Mouse (Mus musculus) left cerebral cortex, adult 9 months (tissue): Measurements from ENCODE around the gene Mogs.

Experiments used
- DNase-seq, 2 experiments: peaks; one replicate each; pipeline ENCODE4 v3.0.0; 2022; ENCODE audit warnings: low spot score in 2 of 2

Gene Mogs

DNA sequence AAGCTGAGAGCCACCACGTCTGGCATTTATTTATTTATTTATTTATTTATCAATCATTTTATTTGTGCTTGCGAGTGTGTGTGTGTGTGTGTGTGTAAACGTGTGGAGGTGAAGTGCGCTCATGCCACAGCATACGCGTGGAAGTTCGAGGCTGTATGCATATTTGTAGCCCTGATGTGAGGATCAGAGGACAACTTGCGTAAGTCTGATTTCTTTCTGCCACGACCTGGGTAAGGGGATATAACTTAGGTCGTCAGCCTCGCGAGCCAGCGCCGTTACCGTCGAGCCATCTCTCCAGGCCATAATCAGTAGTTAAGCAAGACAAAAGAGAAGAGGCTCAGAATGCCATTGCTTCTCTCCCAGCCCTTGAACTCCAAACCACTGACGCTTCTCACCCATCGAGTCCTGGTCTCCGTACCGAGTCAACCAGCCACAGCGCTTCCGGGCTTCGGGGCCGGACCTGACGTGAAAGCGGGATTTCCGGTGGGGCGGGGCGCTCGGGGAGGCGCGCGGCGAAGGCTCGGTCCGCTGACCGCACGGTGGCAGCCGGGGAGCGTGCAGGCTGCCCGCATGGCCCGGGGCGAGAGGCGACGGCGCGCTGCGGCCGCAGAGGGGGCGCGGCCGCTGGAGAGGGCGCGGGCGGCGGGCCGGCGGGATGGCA, at the start of gene Mogs:
TSS of gene Mogs (plus strand) at position 486 of the 661 bp plus-strand sequence.
- peak in 1 of 2 experiments; percentile 90 for DNase-seq

DNA sequence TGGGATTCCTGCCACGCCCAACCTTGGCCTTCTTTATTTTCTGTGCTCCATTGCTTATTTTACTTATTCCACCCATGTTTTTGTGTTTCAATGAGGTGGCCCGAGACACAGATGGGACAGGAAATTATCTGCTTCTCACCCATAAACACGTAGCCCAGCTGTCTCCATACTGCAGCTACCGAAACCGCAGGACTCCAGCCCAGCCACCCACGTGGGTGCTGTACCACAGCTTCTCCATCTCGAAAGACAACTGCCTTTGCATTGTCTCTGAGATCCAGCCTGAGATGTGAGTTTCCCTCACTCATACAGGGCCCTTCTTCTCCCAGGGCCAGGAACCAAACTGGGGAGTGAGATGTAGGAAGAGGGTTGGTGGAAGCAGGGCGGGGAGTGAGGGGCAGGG, 49.3 kb upstream of the Mogs start:
- DNase-seq, result no peak

DNA sequence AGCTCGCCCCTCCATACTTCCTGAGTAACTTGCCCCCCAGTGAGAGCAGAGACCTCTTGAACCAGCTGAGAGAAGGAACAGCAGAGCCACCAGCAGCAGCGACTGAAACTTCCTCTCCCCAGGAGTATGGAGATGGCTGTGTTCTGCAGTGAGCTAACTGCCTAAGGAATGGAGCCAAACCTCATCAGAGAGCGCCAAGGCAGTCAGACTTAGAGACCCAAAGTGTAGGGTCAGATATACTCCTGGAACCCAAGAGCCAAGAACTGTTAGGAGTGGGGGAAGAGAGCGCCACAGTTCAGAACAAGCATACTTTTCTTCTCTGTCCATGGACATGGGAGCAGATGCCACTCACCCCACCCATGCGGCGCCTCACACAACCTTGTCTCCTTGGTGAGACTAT, 48.9 kb upstream of the Mogs start:
- no peak for DNase-seq

DNA sequence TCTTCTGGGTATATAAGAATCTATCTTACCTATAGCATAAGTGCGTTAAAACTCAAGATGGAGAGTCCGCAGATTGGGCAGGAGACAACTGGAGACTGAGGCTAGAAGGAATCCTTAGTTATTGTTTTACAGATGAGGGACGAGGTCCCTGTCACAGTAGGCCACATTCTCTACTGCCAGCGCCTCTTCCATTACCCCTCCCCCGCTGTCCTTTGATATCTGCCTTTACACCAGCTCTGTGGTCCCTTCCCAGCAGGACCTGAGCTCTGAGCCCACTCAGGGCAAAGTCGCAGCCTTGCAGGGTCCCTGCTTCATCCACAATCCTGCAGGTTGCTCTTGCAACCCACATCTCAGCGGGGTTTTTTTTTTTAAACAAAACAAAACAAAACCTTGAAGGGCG, 47.1 kb upstream of the Mogs start:
- no peak for DNase-seq

DNA sequence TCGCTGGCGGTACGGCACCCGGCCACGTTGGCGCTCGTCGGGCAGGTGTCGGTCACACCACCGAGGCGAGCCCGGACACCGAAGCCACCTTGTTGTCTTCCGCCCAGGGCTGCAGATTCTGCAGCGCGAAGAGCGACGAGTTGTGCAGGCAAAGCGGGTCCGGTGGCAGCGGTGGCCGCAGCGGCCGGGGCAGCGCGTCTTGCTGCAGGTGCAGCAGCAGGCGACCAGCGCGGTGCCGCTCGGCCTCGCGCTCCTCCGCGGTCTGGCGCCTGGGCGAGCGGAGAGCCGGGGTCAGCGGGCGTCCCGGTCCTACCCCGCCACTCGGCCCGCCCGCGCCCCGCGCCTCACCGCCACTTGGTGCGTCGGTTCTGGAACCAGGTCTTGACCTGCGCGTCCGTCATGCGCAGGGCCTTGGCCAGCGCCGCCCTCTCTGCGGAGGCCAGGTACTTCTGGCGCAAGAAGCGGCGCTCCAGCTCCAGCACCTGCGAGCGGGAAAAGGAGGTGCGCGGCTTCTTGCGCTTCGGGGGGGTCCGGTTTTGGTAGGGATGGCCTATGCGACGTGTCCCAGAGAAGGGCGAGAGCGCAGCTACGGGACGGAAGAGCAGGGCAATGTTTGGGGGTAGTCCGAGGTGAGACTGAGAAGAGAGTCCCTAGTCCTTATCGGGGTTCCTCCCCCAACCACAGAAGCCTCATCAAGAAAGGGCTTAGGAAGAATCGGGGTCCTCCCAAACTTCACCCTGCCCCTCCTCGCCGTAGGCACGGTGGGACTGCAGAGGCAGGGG, 46.4 kb upstream of the Mogs start:
- no peak for DNase-seq

DNA sequence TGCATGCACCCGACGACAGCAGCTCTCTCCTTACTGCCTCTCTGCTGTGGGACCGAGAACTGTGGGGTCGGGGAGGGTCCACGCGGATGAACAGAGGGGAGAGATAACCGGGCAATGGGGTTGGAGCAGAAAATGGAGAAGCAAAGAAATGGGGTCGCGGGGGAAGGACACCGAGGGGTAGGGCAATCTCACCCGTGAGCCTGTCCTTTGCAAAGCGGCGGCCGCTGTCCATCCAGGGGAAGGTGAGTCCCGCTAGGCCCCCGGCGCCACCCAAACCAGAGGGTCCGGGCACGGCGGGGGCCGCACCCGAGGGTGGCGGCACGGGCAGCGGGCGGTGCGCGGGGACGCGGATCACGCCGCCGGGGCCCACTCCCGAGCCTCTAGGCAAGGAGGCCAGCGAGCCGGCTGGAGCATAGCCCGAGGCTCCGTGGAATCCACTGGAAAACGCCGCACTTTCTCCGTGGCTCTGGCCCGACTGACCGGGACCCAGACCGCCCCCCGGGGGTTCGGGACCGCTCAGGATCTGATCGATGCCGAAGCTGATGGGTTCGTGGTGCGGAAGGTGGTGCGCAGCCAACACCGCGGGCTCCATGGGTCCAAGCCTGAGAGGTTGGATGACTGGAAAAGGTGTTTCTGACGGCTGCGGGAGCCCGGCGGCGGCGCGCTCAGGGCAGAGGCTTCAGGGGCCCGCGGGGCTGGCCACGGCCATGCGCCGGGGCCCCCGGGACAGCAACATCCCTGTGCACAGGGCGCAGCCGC, 45.6 kb upstream of the Mogs start:
- DNase-seq, result no peak

DNA sequence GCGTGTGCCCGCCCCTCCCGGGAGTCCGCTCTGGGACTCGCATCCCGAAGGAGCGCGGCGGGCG, 45.2 kb upstream of the Mogs start, which contains the start of gene Tlx2:
TSS of gene Tlx2 (minus strand) at position 47 of the 64 bp plus-strand sequence.
- DNase-seq, result no peak

DNA sequence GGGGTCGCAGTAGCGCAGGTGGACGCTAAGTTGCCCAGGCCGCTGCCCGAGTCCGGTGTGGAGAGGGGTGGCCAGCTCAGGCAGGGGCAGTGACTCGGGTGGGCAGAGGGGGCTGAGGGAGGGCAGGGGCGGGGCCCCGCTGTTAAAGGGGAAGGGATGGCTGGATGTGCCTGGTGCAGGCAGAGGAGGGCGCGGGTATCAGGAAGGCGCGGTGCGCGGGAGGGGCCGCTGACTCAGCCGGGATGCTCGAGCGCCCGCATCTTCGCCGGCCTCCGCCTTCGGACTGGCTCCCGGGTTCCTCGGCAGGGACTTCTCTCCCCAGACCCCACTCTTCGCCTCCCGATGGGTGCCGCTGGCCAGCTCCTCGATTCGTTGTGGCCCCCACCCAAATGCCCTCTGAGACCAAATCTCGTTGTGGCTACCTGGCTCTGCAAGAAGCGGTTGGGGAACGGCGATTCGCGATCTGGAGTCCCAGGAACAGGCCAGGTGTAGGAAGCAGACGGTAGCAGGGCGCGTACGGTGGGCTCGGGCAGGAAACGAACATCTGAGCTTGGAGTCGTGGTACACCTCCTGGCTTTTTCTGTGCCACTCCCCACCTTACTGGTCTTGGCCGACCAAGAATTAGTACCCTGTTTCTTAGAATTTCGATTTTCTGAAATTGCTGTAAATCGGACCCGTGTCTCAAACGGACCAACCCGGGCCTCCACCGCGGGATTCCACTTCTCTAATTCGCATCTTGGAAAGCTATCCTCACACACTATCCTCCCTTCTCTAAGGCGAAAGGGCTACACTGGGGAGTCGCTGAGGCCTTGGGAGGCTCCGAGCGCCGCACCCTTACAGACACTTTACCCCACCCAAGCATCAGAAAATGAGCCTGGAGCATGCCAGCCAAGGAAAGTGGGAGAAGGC, 44.7 kb upstream of the Mogs start:
- no peak for DNase-seq

DNA sequence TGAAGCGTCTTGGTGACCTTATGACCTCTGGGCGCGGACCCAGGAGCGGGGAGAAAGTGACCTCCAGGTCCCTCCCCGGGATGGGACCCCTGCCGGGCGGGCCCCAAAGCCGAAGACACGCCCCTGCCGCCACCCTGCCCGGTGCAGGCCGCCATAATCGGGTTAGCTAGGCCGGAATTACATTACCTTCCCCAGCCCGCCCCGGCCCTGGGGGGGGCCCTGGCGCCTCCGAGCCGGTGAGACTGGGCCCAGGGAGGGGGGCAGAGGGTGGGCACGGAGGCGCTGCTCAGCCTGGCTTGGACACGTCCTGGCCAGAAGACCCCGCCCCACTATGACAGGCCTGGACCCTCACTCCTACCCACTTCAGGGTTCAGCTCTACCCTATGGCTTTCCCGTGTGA, 44.1 kb upstream of the Mogs start:
- no peak for DNase-seq

DNA sequence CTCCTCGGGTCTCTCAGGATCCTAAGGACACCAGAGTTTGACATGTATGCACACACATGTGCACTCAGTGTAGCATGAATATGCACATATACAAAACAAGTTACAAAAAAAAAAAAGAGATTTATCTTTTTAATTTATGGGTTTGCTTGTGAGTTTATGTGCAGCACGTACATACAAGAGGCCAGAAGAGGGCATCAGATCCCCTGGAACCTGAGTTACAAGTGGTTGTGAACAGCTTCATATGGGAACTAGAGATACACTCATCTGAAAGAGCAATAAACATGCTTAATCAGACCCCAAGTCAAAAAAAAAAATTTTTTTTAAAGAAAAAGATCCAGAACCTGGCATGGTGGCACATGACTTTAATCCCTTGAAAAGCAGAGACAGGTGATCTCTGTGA, 40.3 kb upstream of the Mogs start:
- DNase-seq, result no peak

DNA sequence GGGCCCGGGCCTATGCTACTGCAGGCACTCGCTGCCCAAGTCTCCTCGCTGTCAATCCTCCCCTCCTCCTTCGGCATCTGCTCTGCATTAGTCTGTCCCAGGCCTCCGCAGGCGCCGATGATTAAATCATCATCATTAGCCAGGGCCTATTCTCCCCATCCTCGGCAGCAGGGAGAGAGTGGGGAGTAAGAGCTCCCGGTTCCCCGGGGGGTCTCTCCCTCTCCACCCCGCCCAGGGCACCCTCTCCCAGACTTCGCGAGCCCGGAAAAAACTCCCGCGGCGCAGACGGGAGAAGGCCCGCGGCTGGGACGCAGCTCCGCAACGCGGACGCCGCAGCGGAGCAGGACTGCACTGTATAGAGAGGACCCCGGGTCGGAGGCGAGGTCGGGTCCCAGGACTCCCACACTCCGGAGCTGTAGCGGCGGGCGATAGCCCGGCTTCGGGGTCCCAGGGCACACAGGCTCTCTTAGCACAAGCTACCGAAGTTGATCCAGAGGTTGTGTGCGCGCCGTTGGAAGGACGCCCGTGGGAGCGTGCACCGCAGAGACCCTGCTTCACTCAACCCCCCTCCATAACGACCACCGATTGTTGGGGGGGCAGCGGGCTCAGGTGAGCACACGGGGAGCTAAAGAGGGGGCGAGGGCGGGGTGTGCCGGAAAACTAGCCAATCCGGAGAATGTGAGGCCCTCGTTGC, 37.5 kb upstream of the Mogs start, which contains the start of gene Pcgf1:
TSS of gene Pcgf1 (plus strand) at position 240 of the 694 bp plus-strand sequence.
- DNase-seq, result peak in 1 of 2 experiments; percentile 49

DNA sequence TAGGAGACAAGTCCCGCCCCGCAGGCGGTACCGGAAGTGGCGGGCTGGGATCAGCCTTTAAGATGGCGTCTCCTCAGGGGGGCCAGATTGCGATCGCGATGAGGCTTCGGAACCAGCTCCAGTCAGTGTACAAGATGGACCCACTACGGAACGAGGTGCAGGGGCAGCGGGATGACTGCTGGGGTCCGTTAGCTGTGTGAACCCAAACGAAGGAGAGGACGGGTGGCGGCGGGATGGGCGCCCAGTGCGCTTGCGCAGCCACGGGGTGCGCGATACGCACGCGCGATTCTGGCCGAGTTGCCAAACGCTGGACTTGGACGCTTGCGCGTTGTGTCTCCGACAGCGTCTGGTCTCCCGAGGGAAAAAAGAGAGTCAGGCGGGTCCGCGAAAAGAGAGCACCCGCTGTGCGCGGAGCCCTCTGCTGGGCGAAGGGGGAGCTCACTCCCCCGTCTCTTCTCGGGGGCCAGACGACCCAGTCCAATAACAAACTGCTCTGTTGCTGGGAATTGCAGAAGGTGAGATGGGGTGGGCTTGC, 36.9 kb upstream of the Mogs start:
- DNase-seq, result peak; percentile 93 to 99

DNA sequence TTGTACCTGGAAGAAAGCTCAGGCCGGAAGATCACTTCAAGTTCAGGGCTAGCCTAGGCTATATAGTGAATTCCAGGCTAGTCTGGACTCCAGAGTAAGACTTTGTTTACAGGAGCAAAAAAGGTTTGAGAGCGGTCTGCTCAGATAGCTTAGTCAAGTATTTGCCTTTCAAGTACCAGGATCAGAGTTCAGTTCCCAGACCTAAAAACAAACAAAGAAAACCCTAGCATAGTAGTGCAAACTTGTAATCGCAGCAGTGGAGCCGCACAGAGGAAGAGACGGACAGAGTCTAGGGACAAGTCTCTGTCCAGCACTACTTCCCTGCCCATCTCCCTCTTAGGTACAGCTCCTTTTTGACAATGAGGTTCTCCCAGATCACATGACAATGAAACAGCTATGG, 35.1 kb upstream of the Mogs start:
- no peak for DNase-seq

DNA sequence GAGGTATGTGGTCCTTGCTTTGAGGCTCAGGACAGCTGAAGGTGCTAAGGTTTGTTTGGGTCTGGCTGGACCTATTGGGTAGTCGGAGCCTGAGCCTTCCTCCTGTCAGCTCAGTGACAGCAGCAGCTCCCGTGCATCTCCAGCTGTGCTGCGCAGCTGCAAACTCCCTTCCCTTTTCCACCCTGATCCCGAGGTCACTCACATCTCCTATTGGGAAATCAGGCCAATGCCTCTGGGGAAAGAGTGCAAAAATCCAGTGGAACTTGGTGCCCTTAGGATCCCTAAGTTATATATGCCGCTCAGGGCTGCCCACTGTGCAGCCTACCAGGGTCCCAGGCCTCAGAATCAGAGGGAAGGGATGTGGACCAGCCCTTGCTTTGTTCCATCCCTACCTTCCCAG, 31.8 kb upstream of the Mogs start:
- DNase-seq, result no peak

DNA sequence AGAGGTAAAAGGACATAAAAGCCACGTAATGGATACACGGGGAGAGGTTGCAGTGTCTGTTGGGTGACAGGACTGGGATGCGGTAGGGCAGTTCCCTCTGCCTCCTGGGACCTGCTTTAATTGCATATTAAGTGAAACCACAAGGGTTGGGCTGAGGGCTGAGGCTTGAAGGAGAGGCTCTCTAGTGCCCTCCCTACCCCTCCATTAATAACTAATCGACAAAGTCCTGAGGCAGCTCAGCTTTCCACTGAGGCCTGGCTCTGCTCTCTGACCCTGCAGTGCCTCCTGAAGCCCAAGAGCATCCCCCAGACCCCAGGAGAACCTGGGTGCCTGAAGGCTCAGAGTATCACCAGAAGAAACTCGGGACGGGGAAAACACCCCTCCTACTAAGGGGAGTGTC, 30.8 kb upstream of the Mogs start:
- no peak for DNase-seq

DNA sequence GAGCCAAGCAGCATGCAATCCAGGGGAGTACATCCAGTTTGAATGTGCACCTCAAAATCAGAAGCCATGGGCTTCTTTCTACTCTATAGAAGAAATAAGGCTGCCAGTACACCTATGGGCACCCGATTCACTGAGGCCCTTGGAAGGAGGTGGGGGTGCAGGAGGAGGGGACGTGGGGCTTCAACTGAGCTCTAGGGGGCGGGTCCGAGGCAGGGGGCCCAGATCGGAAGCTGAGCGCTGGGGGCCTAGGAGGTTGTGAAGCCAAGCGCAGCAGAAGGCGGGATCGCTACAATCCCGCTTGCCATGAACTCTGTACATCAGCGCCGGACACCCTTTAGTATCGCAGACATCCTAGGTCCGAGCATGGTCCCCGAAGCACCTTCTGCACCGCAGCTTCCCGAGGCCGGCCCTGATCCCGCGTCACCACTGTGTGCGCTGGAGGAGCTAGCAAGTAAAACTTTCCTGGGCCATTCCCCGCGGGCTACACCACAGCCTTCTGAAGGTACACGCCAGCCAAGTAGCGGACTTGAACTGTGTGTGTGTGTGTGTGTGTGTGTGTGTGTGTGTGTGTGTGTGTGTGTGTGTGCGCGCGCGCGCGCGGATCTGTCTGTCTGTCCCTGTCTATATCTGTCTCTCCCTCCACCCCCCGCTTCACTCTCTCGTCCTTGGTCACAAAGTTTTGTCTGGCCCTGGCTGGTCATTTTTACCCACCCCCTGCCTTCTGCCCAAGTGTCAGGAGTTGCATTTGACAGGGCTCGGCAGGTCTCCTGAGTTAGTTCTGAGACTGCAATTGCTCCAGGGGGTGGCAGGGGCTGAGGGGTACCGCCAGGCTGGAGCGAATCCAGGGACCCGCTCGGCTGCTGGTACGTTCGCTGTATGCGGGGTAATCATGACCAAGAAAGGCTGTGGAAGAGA, 28.9 kb upstream of the Mogs start, which contains the start of gene Lbx2:
TSS of gene Lbx2 (plus strand) at position 247 of the 915 bp plus-strand sequence.
- DNase-seq, result no peak

DNA sequence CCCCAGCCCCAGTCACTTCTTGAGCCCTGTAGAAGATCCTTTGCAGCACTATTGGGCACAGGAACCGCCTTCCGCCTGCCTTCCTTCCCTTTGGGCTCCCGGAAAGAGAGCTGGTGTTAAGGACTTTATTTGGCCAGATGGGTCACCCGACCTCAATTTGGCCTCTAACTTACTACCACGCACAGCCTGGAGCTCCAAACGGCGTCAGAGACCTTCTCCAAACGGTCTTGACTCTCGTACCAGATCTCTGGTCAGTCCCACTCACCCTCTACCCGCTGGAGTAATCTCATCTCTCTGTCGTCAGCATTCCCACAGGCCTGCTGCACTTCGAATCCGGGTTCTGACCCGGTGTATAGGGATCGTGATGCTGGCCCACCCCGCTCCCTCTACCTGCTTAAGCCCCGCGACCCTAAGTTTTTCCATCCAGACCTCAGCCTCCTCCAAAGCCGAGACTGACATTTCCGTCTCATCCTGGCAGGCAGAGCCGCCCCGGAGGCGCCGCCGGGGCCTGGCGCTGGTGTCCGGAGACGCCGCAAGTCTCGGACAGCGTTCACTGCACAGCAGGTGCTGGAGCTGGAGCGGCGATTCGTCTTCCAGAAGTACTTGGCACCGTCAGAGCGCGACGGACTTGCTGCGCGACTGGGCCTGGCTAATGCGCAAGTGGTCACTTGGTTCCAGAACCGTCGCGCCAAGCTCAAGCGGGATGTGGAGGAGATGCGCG, 27.9 kb upstream of the Mogs start:
- no peak for DNase-seq

DNA sequence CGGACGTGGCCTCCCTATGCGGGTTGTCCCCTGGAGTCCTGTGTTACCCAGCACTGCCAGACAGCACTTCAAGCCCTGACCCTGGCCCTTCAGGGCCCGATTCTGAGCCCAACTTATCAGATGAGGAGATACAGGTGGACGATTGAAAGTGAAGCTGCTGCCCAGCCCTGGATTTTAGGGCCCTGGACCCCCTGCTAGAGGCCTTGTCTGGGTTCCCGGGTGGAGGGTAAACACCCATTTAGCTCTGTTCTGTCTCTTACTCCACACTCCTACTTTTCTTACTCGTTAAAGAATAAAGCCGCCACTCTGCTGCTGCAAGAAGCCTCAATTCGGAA, 27.4 kb upstream of the Mogs start:
- no peak for DNase-seq

DNA sequence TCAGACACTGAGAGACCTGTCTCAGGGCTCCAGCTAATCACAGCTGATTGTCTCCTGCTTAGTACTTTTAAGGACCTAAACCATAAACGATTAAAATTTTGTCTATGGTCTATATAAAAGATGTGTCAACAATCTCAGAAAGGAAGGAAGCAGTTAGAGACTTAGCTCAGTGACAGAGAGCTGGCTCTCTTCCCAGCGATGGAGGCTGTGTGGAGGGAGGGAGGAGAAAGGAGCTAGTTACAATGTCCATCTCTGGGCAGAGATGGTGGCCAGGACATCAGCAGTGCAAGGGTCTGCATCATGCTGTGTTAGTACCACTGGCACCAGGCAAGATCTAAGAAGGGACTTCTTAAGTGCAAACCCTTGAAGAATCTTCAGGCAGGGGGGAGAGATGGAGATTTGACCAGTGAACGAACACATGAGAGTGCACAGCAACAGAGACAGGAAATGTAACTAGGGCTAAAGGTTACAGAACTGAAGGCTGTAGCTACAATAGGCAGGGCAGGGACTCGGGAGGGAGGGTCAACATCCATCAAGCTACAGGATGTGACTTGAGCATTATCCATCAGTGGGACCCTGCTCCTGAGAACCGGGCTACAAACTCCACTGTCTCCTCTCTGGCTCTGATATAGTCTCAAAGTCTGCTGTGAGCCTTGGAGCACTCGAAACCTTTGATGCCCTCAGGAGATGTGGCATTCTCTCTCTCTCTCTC, 22.7 kb upstream of the Mogs start:
- DNase-seq, result no peak
